Mouse (Mus musculus): ENCODE results near the gene Hnrnpdl. TPM values are rescaled to one million over a fixed set of nuclear protein-coding genes. Genes with fewer than 3 reads are reported as not detected.

The Hnrnpdl gene
- total RNA-seq, 1 experiment from 2014 or later = 461 TPM

DNA sequence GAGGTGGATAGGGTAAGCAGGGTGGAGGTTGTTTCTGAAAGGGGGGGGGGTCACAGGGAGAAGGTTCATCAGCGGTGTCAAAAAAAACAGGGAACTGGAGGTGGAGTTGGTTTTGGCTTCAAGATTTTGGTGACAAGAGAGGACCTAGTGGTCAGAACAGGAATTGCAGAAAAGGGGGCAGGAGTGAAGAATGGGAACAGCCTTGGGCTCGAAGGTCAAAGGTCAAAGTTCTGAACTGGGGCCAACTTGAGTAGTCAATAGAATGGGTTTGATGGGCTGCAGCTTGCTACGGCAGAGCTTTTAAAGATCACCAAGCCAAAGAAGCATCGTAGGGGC lies 32.5 kb downstream of the Hnrnpdl start:
- peak; percentile 57; the same call in 1 of the 2 replicates for ATAC-seq (replicated peaks; ENCODE audit: low read depth, poor library complexity, severe bottlenecking)

DNA sequence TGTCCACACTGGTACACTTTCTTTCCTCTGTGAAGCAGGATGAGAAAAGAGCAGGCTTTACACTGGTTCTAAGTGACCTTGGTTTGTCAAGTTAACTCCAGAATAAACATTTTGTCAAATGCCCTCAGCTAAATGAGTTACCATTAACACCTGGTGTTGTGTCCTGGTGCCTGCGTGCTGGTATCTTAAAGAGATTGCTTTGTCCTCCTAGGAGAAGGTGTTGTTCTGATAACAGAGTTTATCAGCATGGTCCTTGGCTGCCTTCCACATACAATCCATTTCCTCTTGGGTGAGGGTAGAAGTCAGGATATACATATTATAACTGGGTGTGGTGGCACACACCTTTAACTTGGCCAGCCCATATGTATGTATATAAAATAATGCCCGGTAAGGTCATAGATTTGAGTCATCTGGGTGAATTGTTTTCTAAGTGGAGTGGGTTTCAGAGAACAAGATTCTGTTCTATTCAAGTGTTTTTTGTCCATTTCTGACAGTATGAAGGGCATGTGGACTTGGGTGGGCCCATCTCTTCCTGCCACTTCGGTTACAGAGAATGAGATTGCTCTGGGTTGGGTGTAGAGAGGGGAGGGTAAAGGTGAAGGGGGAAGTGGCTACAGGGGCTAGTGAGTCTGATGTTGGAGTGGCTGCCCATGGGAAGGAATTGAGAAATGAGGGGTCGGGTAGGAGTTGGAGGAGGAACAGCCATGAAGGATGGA lies 33.0 kb downstream of the Hnrnpdl start:
- ATAC-seq (replicated peaks; ENCODE audit: low read depth, poor library complexity, severe bottlenecking) = no peak

DNA sequence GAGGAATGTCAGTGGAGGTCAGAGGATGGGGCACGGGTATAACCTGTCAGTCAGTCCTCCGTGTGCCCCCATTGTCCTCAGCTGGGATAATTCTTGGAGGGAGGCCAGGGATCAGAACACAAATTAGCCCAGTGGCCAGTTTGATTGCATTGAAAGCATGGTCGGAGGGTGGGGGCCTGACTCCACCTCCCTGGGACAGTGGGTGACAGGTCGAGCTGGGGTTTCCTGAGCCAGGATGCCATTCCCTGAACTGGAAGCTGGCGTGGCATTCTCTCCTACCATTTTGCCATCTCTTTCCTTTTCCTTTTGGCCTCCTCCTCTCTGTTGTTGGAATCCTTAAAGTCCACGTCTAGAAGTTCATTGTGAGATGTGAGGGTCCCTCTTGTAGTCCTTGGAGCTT lies 33.6 kb downstream of the Hnrnpdl start:
- ATAC-seq (replicated peaks; ENCODE audit: low read depth, poor library complexity, severe bottlenecking) = no peak

DNA sequence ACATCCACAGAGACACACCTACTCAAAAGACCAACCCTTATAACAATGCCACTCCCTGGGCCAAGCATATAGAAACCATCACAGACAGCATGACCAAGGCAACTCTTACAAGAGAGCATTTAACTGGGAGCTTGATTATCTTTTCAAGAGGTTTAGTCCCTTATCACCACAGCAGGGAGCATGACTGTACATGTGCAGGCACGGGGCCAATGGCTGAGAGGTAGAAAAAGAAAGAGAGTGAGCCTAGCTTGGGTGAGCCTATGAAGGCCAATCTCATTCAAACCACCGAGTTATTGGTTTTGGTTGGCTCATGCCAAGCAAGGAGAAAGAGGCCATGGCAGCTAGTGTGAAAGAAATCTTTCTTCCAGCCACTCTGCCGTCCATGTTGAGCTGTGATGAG lies 34.0 kb downstream of the Hnrnpdl start:
- peak; percentile 45 for ATAC-seq (replicated peaks; ENCODE audit: low read depth, poor library complexity, severe bottlenecking)

DNA sequence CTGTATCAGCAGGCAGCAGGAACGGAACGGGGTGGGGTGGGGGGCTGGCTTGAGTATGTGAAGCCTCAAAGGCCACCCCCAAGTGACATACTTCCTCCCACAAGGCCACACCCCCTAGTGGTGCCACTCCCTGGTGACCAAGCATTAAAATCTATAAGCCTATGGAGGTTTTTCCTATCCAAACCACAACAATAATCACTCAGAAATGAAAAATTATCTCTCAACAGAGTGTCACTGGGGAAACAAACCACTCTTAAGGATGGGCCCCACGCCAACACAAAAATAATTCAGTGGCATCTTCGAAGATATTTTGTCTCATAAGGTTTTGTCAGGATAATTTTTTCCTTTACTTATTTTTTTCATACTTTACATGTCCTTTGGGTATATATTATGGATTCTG lies 35.6 kb downstream of the Hnrnpdl start:
- no peak for ATAC-seq (replicated peaks; ENCODE audit: low read depth, poor library complexity, severe bottlenecking)

DNA sequence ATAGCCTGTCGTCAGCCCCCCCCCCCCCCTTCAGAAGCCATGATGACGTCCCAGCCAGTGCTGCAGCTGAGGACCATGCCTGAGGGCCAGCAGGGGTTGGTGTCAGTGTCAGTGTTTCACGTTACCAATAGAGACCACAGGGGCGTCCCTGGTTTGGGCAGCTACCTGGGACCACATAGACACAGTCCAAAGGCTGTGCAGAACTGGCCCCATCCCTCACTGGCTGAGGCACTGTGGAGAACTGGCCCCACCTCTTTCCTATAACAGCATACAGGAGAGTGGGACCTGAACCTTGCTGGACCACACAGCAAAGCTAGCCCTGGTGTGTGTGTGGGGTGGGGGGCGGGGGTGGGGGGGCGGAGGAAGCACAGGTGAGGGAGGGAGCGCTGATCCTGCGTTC lies 39.0 kb downstream of the Hnrnpdl start:
- ATAC-seq (replicated peaks; ENCODE audit: low read depth, poor library complexity, severe bottlenecking) = no peak

DNA sequence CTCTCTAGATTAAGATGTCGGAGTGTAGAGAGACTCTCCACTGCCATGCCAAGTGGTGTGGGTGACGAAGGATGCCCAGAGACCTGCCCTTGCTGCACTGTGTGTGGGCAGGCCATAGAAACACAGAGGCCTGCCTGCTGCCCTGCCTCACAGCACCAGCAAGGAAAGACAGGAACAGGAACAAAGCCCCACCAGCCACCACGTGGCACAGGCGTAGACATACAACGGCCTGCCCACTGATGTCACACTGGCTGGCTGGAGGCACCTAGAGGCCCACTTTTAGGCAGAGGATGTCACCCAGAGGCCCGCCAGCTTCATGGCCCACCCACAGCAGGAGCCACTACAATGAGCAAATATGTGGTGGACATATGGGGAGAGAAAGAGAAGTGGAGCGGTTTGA lies 39.4 kb downstream of the Hnrnpdl start:
- peak; percentile 56; the same call in 1 of the 2 replicates for ATAC-seq (replicated peaks; ENCODE audit: low read depth, poor library complexity, severe bottlenecking)

DNA sequence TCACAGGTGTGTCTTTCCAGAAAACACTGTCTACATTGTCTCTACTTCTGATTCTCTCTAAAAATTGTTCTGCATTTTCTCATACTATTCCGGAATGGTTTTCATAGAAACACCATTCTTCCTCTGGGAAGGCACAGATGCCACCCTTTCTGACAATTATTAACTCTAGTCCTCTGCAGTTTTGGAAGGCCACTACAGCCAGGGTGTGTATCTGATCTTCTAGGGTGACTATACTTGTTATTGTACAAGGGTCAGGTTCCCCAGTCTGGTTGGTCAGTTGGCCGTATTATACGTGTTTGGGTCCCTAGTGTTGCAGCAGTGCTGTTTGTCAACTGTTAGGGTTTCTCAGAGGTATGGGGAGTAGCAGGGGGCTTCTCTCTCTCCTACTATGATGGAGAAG lies 44.8 kb downstream of the Hnrnpdl start:
- ATAC-seq (replicated peaks; ENCODE audit: low read depth, poor library complexity, severe bottlenecking) = no peak

DNA sequence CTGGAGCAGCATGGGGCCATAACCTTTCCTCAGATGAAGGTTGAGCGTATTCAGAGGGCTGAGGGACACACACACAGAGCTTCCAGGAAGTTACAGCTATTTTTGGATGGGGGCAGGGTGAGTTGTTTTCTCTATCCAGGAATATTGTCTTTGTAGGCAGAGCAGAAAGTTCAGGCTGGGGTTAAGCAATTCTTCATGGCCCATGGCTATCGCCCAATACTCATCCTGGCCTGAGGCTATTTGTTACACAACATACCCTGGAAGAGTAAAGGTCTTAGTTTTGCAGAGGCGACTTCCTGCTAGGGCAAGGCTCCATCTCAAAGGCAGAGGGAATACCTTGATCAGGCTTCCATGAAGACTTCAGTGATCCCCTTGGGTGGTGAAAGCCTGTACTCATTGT lies 45.3 kb downstream of the Hnrnpdl start:
- no peak for ATAC-seq (replicated peaks; ENCODE audit: low read depth, poor library complexity, severe bottlenecking)

Other genes starting within 250 kb of the Hnrnpdl start
- not detected in 2 replicates for gene Vamp9, start 133.4 kb downstream of the Hnrnpdl start, total RNA-seq (2017)
- 181 and 264 TPM in 2 replicates for gene Hnrnpd, start 60.7 kb downstream of the Hnrnpdl start, total RNA-seq (2017)
- gene 4930524J08Rik, start 60.6 kb downstream of the Hnrnpdl start, total RNA-seq (2017) = 1.4 TPM in 1 of 2 replicates, not detected in the other
- 37.4 and 39.7 TPM in 2 replicates for gene Enoph1, start 321 bp upstream of the Hnrnpdl start, total RNA-seq (2017)
- not detected in 2 replicates for gene Tmem150c, start 120.1 kb upstream of the Hnrnpdl start, total RNA-seq (2017)